Mouse (Mus musculus) MEL (cell line): Measurements from ENCODE around the gene Sh3gl2. TPM values are rescaled to one million over a fixed set of nuclear protein-coding genes. Genes with fewer than 3 reads are reported as not detected.

Experiments used
- DNase-seq: peaks from one replicate; pipeline ENCODE4 v3.0.0; 2011; ENCODE audit warnings: low read depth, low spot score
- H3K27ac ChIP-seq: 2 replicates; pipeline ENCODE4 v1.5.1; 2012; ENCODE audit warnings: low read depth, mild to moderate bottlenecking, control low read depth, low read length, moderate library complexity; ENCODE audit not compliant: control insufficient read depth
- H3K27me3 ChIP-seq, 2 experiments: fragments of 150-350 bp in 1 of 2; sonication (generic) in 1 of 2; 2 replicates each; pipeline ENCODE4 v1.6.1; 2012; ENCODE audit warnings: low read length in 2 of 2, mild to moderate bottlenecking in 2 of 2, improper control_type of control experiment in 1 of 2, moderate library complexity in 1 of 2; ENCODE audit not compliant: insufficient read depth in 2 of 2, control insufficient read depth in 1 of 2
- H3K36me3 ChIP-seq, 2 experiments: 2 replicates each; pipeline ENCODE4 v1.6.1; 2012 to 2014; ENCODE audit warnings: low read length in 2 of 2, improper control_type of control experiment in 1 of 2, inconsistent platforms in 1 of 2, mild to moderate bottlenecking in 1 of 2; ENCODE audit not compliant: insufficient read depth in 2 of 2, control insufficient read depth in 1 of 2
- H3K4me1 ChIP-seq, 2 experiments: fragments of 150-350 bp in 1 of 2; sonication (generic) in 1 of 2; 2 replicates each; pipeline ENCODE4 v1.6.1; 2012; ENCODE audit warnings: low read length in 2 of 2, improper control_type of control experiment in 1 of 2, mild to moderate bottlenecking in 1 of 2; ENCODE audit not compliant: insufficient read depth in 2 of 2, control insufficient read depth in 1 of 2
- H3K4me3 ChIP-seq, 2 experiments: fragments of 150-350 bp in 1 of 2; sonication (generic) in 1 of 2; 2 replicates each; pipeline ENCODE4 v1.5.1; 2012; ENCODE audit warnings: low read depth in 2 of 2, low read length in 2 of 2, mild to moderate bottlenecking in 2 of 2, moderate library complexity in 2 of 2, control low read depth in 1 of 2, improper control_type of control experiment in 1 of 2; ENCODE audit not compliant: control insufficient read depth in 1 of 2, insufficient read depth in 1 of 2
- H3K79me2 ChIP-seq: 2 replicates; pipeline ENCODE4 v1.6.1; 2012; ENCODE audit warnings: mild to moderate bottlenecking, low read length, moderate library complexity; ENCODE audit not compliant: control insufficient read depth, poor library complexity, insufficient read depth
- H3K9ac ChIP-seq: 2 replicates; pipeline ENCODE4 v1.6.1; 2012; ENCODE audit warnings: low read depth, mild to moderate bottlenecking, control low read depth, low read length, moderate library complexity; ENCODE audit not compliant: control insufficient read depth, poor library complexity, severe bottlenecking
- H3K9me3 ChIP-seq: fragments of 150-350 bp; sonication (generic); replicated peaks from 2 replicates; pipeline ENCODE4 v1.6.1; 2012; ENCODE audit warnings: mild to moderate bottlenecking, low read length, improper control_type of control experiment, moderate library complexity; ENCODE audit not compliant: insufficient read depth
- BHLHE40 ChIP-seq: IDR thresholded peaks from 2 replicates; pipeline ENCODE4 v1.6.1; 2012; ENCODE audit warnings: low read depth, mild to moderate bottlenecking, inconsistent platforms, low read length, improper control_type of control experiment, borderline replicate concordance
- CHD1 ChIP-seq: IDR thresholded peaks from 2 replicates; pipeline ENCODE4 v1.6.1; 2012; ENCODE audit warnings: low read depth, mild to moderate bottlenecking, inconsistent platforms, low read length, improper control_type of control experiment
- CHD2 ChIP-seq: IDR thresholded peaks from 2 replicates; pipeline ENCODE4 v1.6.1; 2011; ENCODE audit warnings: low read length, improper control_type of control experiment
- E2F4 ChIP-seq: IDR thresholded peaks from 2 replicates; pipeline ENCODE4 v1.6.1; 2011; ENCODE audit warnings: low read depth, low read length, improper control_type of control experiment, borderline replicate concordance
- ELF1 ChIP-seq: IDR thresholded peaks from 2 replicates; pipeline ENCODE4 v1.6.1; 2014; ENCODE audit warnings: low read depth, mild to moderate bottlenecking, inconsistent platforms, low read length, improper control_type of control experiment, moderate library complexity
- GABPA ChIP-seq: IDR thresholded peaks from 2 replicates; pipeline ENCODE4 v1.6.1; 2012; ENCODE audit warnings: low read depth, mild to moderate bottlenecking, inconsistent platforms, low read length, improper control_type of control experiment, moderate library complexity
- GATA1 ChIP-seq: IDR thresholded peaks from 2 replicates; pipeline ENCODE4 v1.6.1; 2011; ENCODE audit warnings: low read depth, low read length, improper control_type of control experiment
- HCFC1 ChIP-seq: IDR thresholded peaks from 2 replicates; pipeline ENCODE4 v1.6.1; 2012; ENCODE audit warnings: low read depth, mild to moderate bottlenecking, inconsistent platforms, low read length, improper control_type of control experiment, moderate library complexity
- JUND ChIP-seq: IDR thresholded peaks from 2 replicates; pipeline ENCODE4 v1.6.1; 2011; ENCODE audit warnings: low read depth, mild to moderate bottlenecking, improper control_type of control experiment, low read length
- KAT2A ChIP-seq: conservative IDR thresholded peaks from 2 replicates; pipeline ENCODE4 v1.6.1; 2012; ENCODE audit warnings: low read depth, low read length, improper control_type of control experiment, inconsistent platforms
- MAZ ChIP-seq: IDR thresholded peaks from 2 replicates; pipeline ENCODE4 v1.6.1; 2012; ENCODE audit warnings: low read depth, mild to moderate bottlenecking, inconsistent platforms, low read length, improper control_type of control experiment
- MEF2A ChIP-seq: IDR thresholded peaks from 2 replicates; pipeline ENCODE4 v1.6.1; 2014; ENCODE audit warnings: low read depth, mild to moderate bottlenecking, inconsistent platforms, low read length, improper control_type of control experiment; ENCODE audit not compliant: poor library complexity, insufficient replicate concordance, severe bottlenecking; ENCODE audit errors: extremely low read depth
- MXI1 ChIP-seq: IDR thresholded peaks from 2 replicates; pipeline ENCODE4 v1.6.1; 2011; ENCODE audit warnings: mild to moderate bottlenecking, low read depth, low read length, improper control_type of control experiment
- MYB ChIP-seq: IDR thresholded peaks from 2 replicates; pipeline ENCODE4 v1.6.1; 2011; ENCODE audit warnings: mild to moderate bottlenecking, low read depth, low read length, improper control_type of control experiment
- MYC ChIP-seq: IDR thresholded peaks from 2 replicates; pipeline ENCODE4 v1.6.1; 2011; ENCODE audit warnings: low read depth, mild to moderate bottlenecking, low read length, improper control_type of control experiment, moderate library complexity
- NRF1 ChIP-seq: IDR thresholded peaks from 2 replicates; pipeline ENCODE4 v1.6.1; 2014; ENCODE audit warnings: low read depth, mild to moderate bottlenecking, inconsistent platforms, low read length, improper control_type of control experiment, moderate library complexity; ENCODE audit not compliant: poor library complexity, insufficient read depth, severe bottlenecking
- POLR2A ChIP-seq, 2 experiments: IDR thresholded peaks; 2 replicates each; pipeline ENCODE4 v1.6.1; 2011 to 2012; ENCODE audit warnings: low read length in 2 of 2, mild to moderate bottlenecking in 2 of 2, control low read depth in 1 of 2, improper control_type of control experiment in 1 of 2, low read depth in 1 of 2, moderate library complexity in 1 of 2; ENCODE audit not compliant: control insufficient read depth in 1 of 2, insufficient read depth in 1 of 2, poor library complexity in 1 of 2
- POLR2AphosphoS2 ChIP-seq: IDR thresholded peaks from 2 replicates; pipeline ENCODE4 v1.6.1; 2011; ENCODE audit warnings: low read length, improper control_type of control experiment
- RCOR1 ChIP-seq: IDR thresholded peaks from 2 replicates; pipeline ENCODE4 v1.6.1; 2012; ENCODE audit warnings: low read depth, mild to moderate bottlenecking, inconsistent platforms, low read length, improper control_type of control experiment
- SIN3A ChIP-seq: IDR thresholded peaks from 2 replicates; pipeline ENCODE4 v1.6.1; 2012; ENCODE audit warnings: low read length, improper control_type of control experiment, inconsistent platforms
- SMC3 ChIP-seq: IDR thresholded peaks from 2 replicates; pipeline ENCODE4 v1.6.1; 2011; ENCODE audit warnings: low read depth, low read length, improper control_type of control experiment
- TAL1 ChIP-seq: IDR thresholded peaks from 2 replicates; pipeline ENCODE4 v1.6.1; 2012; ENCODE audit warnings: mild to moderate bottlenecking, inconsistent platforms, low read length, moderate library complexity, mixed read lengths
- TBP ChIP-seq: IDR thresholded peaks from 2 replicates; pipeline ENCODE4 v1.8.0; 2011; ENCODE audit warnings: low read depth, low read length, improper control_type of control experiment
- TCF12 ChIP-seq: IDR thresholded peaks from 2 replicates; pipeline ENCODE4 v1.6.1; 2014; ENCODE audit warnings: low read depth, mild to moderate bottlenecking, inconsistent platforms, low read length, improper control_type of control experiment, moderate library complexity
- UBTF ChIP-seq: IDR thresholded peaks from 2 replicates; pipeline ENCODE4 v1.6.1; 2012; ENCODE audit warnings: low read depth, mild to moderate bottlenecking, inconsistent platforms, low read length, improper control_type of control experiment, moderate library complexity, borderline replicate concordance; ENCODE audit not compliant: insufficient read depth
- ZC3H11A ChIP-seq: IDR thresholded peaks from 2 replicates; pipeline ENCODE4 v1.6.1; 2012; ENCODE audit warnings: low read depth, mild to moderate bottlenecking, inconsistent platforms, low read length, improper control_type of control experiment
- ZKSCAN1 ChIP-seq: IDR thresholded peaks from 2 replicates; pipeline ENCODE4 v1.6.1; 2012; ENCODE audit warnings: low read depth, mild to moderate bottlenecking, inconsistent platforms, low read length, improper control_type of control experiment, moderate library complexity
- polyA plus RNA-seq, 2 experiments: library from polyadenylated mRNA; stranded (reverse) in 1 of 2; unstranded in 1 of 2; fragments of >175 nt in 1 of 2; fragments of >200 nt in 1 of 2; gene quantifications; 2 replicates each; pipeline versions ENCODE4 v1.2.1 to v1.2.4; 2012; ENCODE audit warnings: low replicate concordance in 2 of 2, low read depth in 1 of 2; ENCODE audit not compliant: insufficient read length in 2 of 2, insufficient read depth in 1 of 2, missing spikeins in 1 of 2
- total RNA-seq: library from RNA; depleted of rRNA; stranded (reverse); fragments of 300-350 nt; gene quantifications from 2 replicates; pipeline ENCODE4 v1.2.3, GENCODE M21; 2012; rRNA removed

Gene Sh3gl2
- total RNA-seq: not detected in 2 replicates
- not detected for polyA plus RNA-seq

- no peaks in the 10 kb centered on the region for H3K79me2 ChIP-seq
- H3K27me3 ChIP-seq: no peaks in the 10 kb centered on the region
- no peaks in the 10 kb centered on the region for H3K36me3 ChIP-seq
- no peak for TF ChIP-seq SMC3
- TF ChIP-seq GABPA: no peak
- TF ChIP-seq TBP: no peak
- no peak for TF ChIP-seq RCOR1
- TF ChIP-seq MEF2A: no peak
- TF ChIP-seq ELF1: no peak
- TF ChIP-seq CHD2: no peak
- no peak for TF ChIP-seq TAL1
- no peak for TF ChIP-seq UBTF
- TF ChIP-seq MYC: no peak
- no peak for TF ChIP-seq ZKSCAN1
- no peak for TF ChIP-seq KAT2A
- no peak for TF ChIP-seq E2F4
- TF ChIP-seq NRF1: no peak
- TF ChIP-seq POLR2AphosphoS2: no peak
- TF ChIP-seq BHLHE40: no peak
- no peak for TF ChIP-seq JUND
- TF ChIP-seq MXI1: no peak
- TF ChIP-seq ZC3H11A: no peak
- no peak for TF ChIP-seq CHD1
- H3K9me3 ChIP-seq: no peaks in the 10 kb centered on the region
- no peak within 1 kb of the TSS for H3K9ac ChIP-seq
- no peak for DNase-seq
- no peak within 1 kb of the TSS for H3K27ac ChIP-seq
- no peaks in the 10 kb centered on the region for H3K4me1 ChIP-seq
- H3K4me3 ChIP-seq: no peak within 1 kb of the TSS
Measured at GRCm38 (mm10) chr4:85205071-85205635, at the start of gene Sh3gl2. Gene Sh3gl2, plus strand, starts transcription at chr4:85205126.

DNA sequence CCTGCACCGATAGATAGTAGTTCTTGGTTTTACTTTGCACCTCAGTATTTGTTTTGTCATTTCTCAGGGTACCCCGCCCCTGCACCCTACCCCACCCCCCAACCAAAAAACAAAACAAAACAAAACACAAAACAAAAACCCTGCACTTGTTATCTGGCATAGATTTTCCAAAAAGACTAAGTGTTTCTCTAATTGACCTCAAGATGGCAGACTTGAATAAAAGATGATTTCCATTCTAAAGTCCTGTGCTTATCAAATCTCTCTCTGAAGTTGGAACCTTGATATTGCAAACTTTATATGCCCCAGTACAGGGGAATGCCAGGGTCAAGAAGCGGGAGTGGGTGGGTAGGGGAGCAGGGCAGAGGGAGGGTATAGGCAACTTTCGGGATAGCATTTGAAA lies 43.8 kb upstream of the Sh3gl2 start:
- H3K27ac ChIP-seq: no peak overlapping the region
- no peaks in the 10 kb centered on the region for H3K9me3 ChIP-seq
- DNase-seq: no peak
- H3K79me2 ChIP-seq: no peaks in the 10 kb centered on the region
- TF ChIP-seq GATA1 (no peak), ELF1 (no peak), TCF12 (no peak), MYB (no peak), ZC3H11A (no peak), MEF2A (no peak), SIN3A (no peak), E2F4 (no peak), GABPA (no peak), JUND (no peak), BHLHE40 (no peak), MAZ (no peak), POLR2A (IDR thresholded peaks at IDR 0.05; ENCODE audit: control insufficient read depth in 1 of 2, insufficient read depth in 1 of 2, low read depth in 1 of 2, low read length in 2 of 2, poor library complexity in 1 of 2) (no peak), KAT2A (no peak), RCOR1 (no peak), HCFC1 (no peak)
- TF ChIP-seq, all 39 proteins: peak for 0
- H3K4me1 ChIP-seq: no peaks in the 10 kb centered on the region
- H3K27me3 ChIP-seq: no peaks in the 10 kb centered on the region
- H3K36me3 ChIP-seq: no peaks in the 10 kb centered on the region
- H3K4me3 ChIP-seq: no peak overlapping the region
- no peak overlapping the region for H3K9ac ChIP-seq
